Comparison of ENCODE assay signal across 20 mouse cellular contexts in the genomic region with DNA sequence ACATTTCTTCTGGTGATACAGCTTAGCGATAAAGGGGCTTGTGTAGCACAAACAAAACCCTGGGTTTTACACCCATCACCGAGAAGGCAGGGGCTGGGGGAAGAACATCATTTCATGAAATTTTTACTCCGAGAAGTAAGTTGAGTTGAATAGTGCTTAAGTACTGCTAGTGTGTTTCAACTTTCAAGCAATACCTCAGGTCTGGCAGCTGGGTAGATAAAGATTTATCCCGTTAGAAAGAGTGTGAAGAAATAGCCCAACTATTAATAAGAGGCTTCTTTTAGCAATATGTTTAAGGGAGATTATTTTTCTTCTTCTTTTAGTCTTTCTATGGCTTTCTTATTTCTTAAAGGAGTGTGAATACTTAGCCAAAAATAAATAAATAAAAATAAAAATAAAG. TPM values are rescaled to one million over a fixed set of nuclear protein-coding genes. Genes with fewer than 3 reads are reported as not detected.
A peak's percentile ranks its signal among the peaks of the same experiment; 100 is the strongest.
DNase-seq lines count a peak whose midpoint lies in the region; ATAC-seq lines count a peak whose summit lies in the region.
"Had no signal": no experiment of that assay in that cellular context is flagged by ENCODE, and none has a peak within 500 bp of the region (broad histone marks: within the 10 kb centered on the region; RNA-seq: fewer than 3 reads in every experiment).

No protein-coding gene starts in this region.

- H3K4me1 ChIP-seq in heart, embryonic 12.5 days (replicated peaks), result peaks cover 43% of the 10 kb centered on the region
- H3K4me1 ChIP-seq in megakaryocyte, embryonic 14.5 days, result peaks cover 82% of the 10 kb centered on the region
- H3K4me1 ChIP-seq in liver, embryonic 12.5 days, result peaks cover 92% of the 10 kb centered on the region
- peaks cover 29% of the 10 kb centered on the region; the same call in 1 of the 2 replicates for H3K4me1 ChIP-seq in stomach, embryonic 16.5 days (ENCODE audit: control insufficient read depth, insufficient read depth, low read length)
- H3K4me1 ChIP-seq in neural tube, embryonic 15.5 days, result peaks cover 15% of the 10 kb centered on the region

- peak overlapping the region; percentile 65; the same call in 1 of the 2 replicates for H3K27ac ChIP-seq in heart, embryonic 12.5 days (ENCODE audit: poor library complexity, severe bottlenecking)
- peak overlapping the region; percentile 100 for H3K27ac ChIP-seq in liver, embryonic 12.5 days
- H3K27ac ChIP-seq in stomach, embryonic 16.5 days (ENCODE audit: low read length), result peak overlapping the region; percentile 78
- no peak overlapping the region for H3K27ac ChIP-seq in neural tube, embryonic 15.5 days (replicated peaks)
- H3K27ac ChIP-seq: embryonic facial prominence, embryonic 10.5 days; left cerebral cortex, adult 2 months; neural tube, embryonic 13.5 days had no signal

- DNase-seq in heart, adult 11 months, result no peak
- DNase-seq: B cell, adult 2 months; cerebellum, adult 8-10 months; gastrocnemius, postnatal 36 days; kidney, adult 8-10 months; kidney, postnatal 14 days; left cerebral cortex, postnatal 4 days; lung, adult 18-20 months; midbrain, embryonic 14.5 days had no signal

- H3K9me3 ChIP-seq in heart, embryonic 12.5 days (replicated peaks), result no peaks in the 10 kb centered on the region
- no peaks in the 10 kb centered on the region for H3K9me3 ChIP-seq in megakaryocyte, embryonic 14.5 days
- H3K9me3 ChIP-seq in liver, embryonic 12.5 days (replicated peaks), result no peaks in the 10 kb centered on the region
- no peaks in the 10 kb centered on the region for H3K9me3 ChIP-seq in stomach, embryonic 16.5 days (replicated peaks; ENCODE audit: control insufficient read depth, low read length)
- no peaks in the 10 kb centered on the region for H3K9me3 ChIP-seq in neural tube, embryonic 15.5 days (replicated peaks)
- H3K9me3 ChIP-seq: embryonic facial prominence, embryonic 10.5 days; neural tube, embryonic 13.5 days had no signal

- H3K36me3 ChIP-seq in heart, embryonic 12.5 days, result no peaks in the 10 kb centered on the region
- peaks cover 88% of the 10 kb centered on the region for H3K36me3 ChIP-seq in megakaryocyte, embryonic 14.5 days (replicated peaks; ENCODE audit: low read length)
- no peaks in the 10 kb centered on the region for H3K36me3 ChIP-seq in liver, embryonic 12.5 days
- H3K36me3 ChIP-seq in stomach, embryonic 16.5 days (ENCODE audit: control insufficient read depth, insufficient read depth, low read length), result no peaks in the 10 kb centered on the region
- H3K36me3 ChIP-seq in neural tube, embryonic 15.5 days, result no peaks in the 10 kb centered on the region
- H3K36me3 ChIP-seq: embryonic facial prominence, embryonic 10.5 days; neural tube, embryonic 13.5 days had no signal

- ATAC-seq in heart, embryonic 12.5 days (ENCODE audit: insufficient number of reproducible peaks, low FRiP score), result no peak
- ATAC-seq in megakaryocyte, adult 5-6 weeks (ENCODE audit: poor library complexity, severe bottlenecking), result no peak
- no peak for ATAC-seq in liver, embryonic 12.5 days
- no peak for ATAC-seq in stomach, embryonic 16.5 days (ENCODE audit: insufficient read depth, low FRiP score)
- ATAC-seq in neural tube, embryonic 15.5 days (ENCODE audit: low FRiP score), result no peak
- ATAC-seq: forebrain, embryonic 14.5 days; hindbrain, embryonic 16.5 days had no signal

- WGBS in heart, embryonic 12.5 days, result 69% methylated on average over 4 of the region's 4 CpGs
- 41% methylated on average over 4 of the region's 4 CpGs for WGBS in liver, embryonic 12.5 days (ENCODE audit: insufficient replicate concordance)
- WGBS in stomach, embryonic 16.5 days, result 71% methylated on average over 4 of the region's 4 CpGs
- 90% methylated on average over 4 of the region's 4 CpGs for WGBS in neural tube, embryonic 15.5 days

- H3K27me3 ChIP-seq in heart, embryonic 12.5 days (replicated peaks), result no peaks in the 10 kb centered on the region
- H3K27me3 ChIP-seq in megakaryocyte, embryonic 14.5 days (replicated peaks), result no peaks in the 10 kb centered on the region
- H3K27me3 ChIP-seq in liver, embryonic 12.5 days (replicated peaks), result peaks cover under 1% of the 10 kb centered on the region; the same call in 1 of the 2 replicates
- H3K27me3 ChIP-seq in stomach, embryonic 16.5 days (ENCODE audit: control insufficient read depth, insufficient read depth, low read length), result no peaks in the 10 kb centered on the region
- H3K27me3 ChIP-seq in neural tube, embryonic 15.5 days (replicated peaks), result no peaks in the 10 kb centered on the region
- H3K27me3 ChIP-seq: neural tube, embryonic 13.5 days had no signal

- peak overlapping the region; percentile 42; the same call in 1 of the 2 replicates for H3K4me2 ChIP-seq in heart, embryonic 12.5 days
- H3K4me2 ChIP-seq in liver, embryonic 12.5 days, result peak overlapping the region; percentile 62
- no peak overlapping the region for H3K4me2 ChIP-seq in stomach, embryonic 16.5 days (ENCODE audit: low read depth, low read length)
- no peak overlapping the region for H3K4me2 ChIP-seq in neural tube, embryonic 15.5 days
- H3K4me2 ChIP-seq: neural tube, embryonic 13.5 days had no signal

- H3K9ac ChIP-seq in heart, embryonic 12.5 days, result no peak overlapping the region
- H3K9ac ChIP-seq in liver, embryonic 12.5 days, result peak overlapping the region; percentile 62
- no peak overlapping the region for H3K9ac ChIP-seq in stomach, embryonic 16.5 days (ENCODE audit: low read length)
- H3K9ac ChIP-seq in neural tube, embryonic 15.5 days (replicated peaks), result no peak overlapping the region
- H3K9ac ChIP-seq: neural tube, embryonic 13.5 days had no signal

- H3K4me3 ChIP-seq in heart, embryonic 12.5 days, result no peak overlapping the region
- peak overlapping the region; percentile 94 for H3K4me3 ChIP-seq in megakaryocyte, embryonic 14.5 days (replicated peaks)
- H3K4me3 ChIP-seq in liver, embryonic 12.5 days, result no peak overlapping the region; the same call in 1 of the 2 replicates
- H3K4me3 ChIP-seq in stomach, embryonic 16.5 days (replicated peaks; ENCODE audit: low read length), result no peak overlapping the region
- no peak overlapping the region for H3K4me3 ChIP-seq in neural tube, embryonic 15.5 days (replicated peaks)
- H3K4me3 ChIP-seq: embryonic facial prominence, embryonic 10.5 days; left cerebral cortex, adult 2 months; neural tube, embryonic 13.5 days had no signal

RNA-seq across cellular contexts. Expression of a gene that starts 47.5 kb away (rescaled TPM):
- polyA plus RNA-seq in heart, embryonic 12.5 days (2016; fragmentation: Nextera tagmentation; extraction: Ambion mirVana), result 12.5 and 15.2 TPM in 2 replicates
- polyA plus RNA-seq in megakaryocyte, embryonic 14.5 days (2012; ENCODE audit: insufficient read depth, low replicate concordance), result 102 and 296 TPM in 2 replicates
- total RNA-seq in megakaryocyte, adult 5-6 weeks (2015), result 54.5 and 60.9 TPM in 2 replicates
- 9.5 and 21.8 TPM in 2 replicates for total RNA-seq in megakaryocyte, adult 5-6 weeks (2017)
- polyA plus RNA-seq in liver, embryonic 12.5 days (2016; fragmentation: Nextera tagmentation; extraction: Ambion mirVana), result 26.8 and 28.9 TPM in 2 replicates
- polyA plus RNA-seq in stomach, embryonic 16.5 days (2015; fragmentation: Nextera tagmentation; extraction: Ambion mirVana), result 21.5 and 21.6 TPM in 2 replicates
- polyA plus RNA-seq in neural tube, embryonic 15.5 days (2015; fragmentation: Nextera tagmentation; extraction: Ambion mirVana), result 32.9 and 33.0 TPM in 2 replicates

RNA-seq across cellular contexts. Expression of a gene that starts 48.2 kb away (rescaled TPM):
- polyA plus RNA-seq in heart, embryonic 12.5 days (2016; fragmentation: Nextera tagmentation; extraction: Ambion mirVana), result 3.4 and 4.0 TPM in 2 replicates
- 165 and 265 TPM in 2 replicates for polyA plus RNA-seq in megakaryocyte, embryonic 14.5 days (2012; ENCODE audit: insufficient read depth, low replicate concordance)
- total RNA-seq in megakaryocyte, adult 5-6 weeks (2015), result 22.3 and 25.1 TPM in 2 replicates
- 33.0 and 43.3 TPM in 2 replicates for total RNA-seq in megakaryocyte, adult 5-6 weeks (2017)
- 11.3 and 12.9 TPM in 2 replicates for polyA plus RNA-seq in liver, embryonic 12.5 days (2016; fragmentation: Nextera tagmentation; extraction: Ambion mirVana)
- polyA plus RNA-seq in stomach, embryonic 16.5 days (2015; fragmentation: Nextera tagmentation; extraction: Ambion mirVana), result 4.4 TPM in 2 replicates
- polyA plus RNA-seq in neural tube, embryonic 15.5 days (2015; fragmentation: Nextera tagmentation; extraction: Ambion mirVana), result 2.4 and 2.5 TPM in 2 replicates

Comparison
In these comparisons a context has a peak if more than half of its experiments do, and no peak if none do; other contexts are left out.
1. H3K4me2 ChIP-seq: peak in heart, embryonic 12.5 days (single experiment) and liver, embryonic 12.5 days (single experiment); none in stomach, embryonic 16.5 days (single experiment) and neural tube, embryonic 15.5 days (single experiment).
2. RNA of a gene that starts 48.2 kb away (polyA plus RNA-seq): 165 to 265 TPM in megakaryocyte, embryonic 14.5 days; 11.3 to 12.9 TPM in liver, embryonic 12.5 days, 4.4 TPM in stomach, embryonic 16.5 days, 3.4 to 4.0 TPM in heart, embryonic 12.5 days and 2.4 to 2.5 TPM in neural tube, embryonic 15.5 days; every median in the first group is over 10 times any median in the second.